Mouse (Mus musculus) myocyte (in vitro differentiated cells): ENCODE measurements around the gene Zfp593.

Experiments
- CEBPB ChIP-seq: IDR thresholded peaks from 2 replicates; pipeline ENCODE4 v1.6.1; 2011; ENCODE audit warnings: mild to moderate bottlenecking, moderate library complexity; ENCODE audit not compliant: poor library complexity, insufficient read depth, severe bottlenecking
- E2F4 ChIP-seq: IDR thresholded peaks from one replicate; pipeline ENCODE4 v1.6.1; 2011; ENCODE audit warnings: mild to moderate bottlenecking, control low read depth, moderate library complexity; ENCODE audit not compliant: insufficient read depth
- MAX ChIP-seq: IDR thresholded peaks from one replicate; pipeline ENCODE4 v1.6.1; 2011; ENCODE audit warnings: low read depth, mild to moderate bottlenecking, control low read depth
- MYOD1 ChIP-seq, 3 experiments: IDR thresholded peaks; one replicate each; pipeline ENCODE4 v1.6.1; 2011; ENCODE audit warnings: control low read depth in 2 of 3, low read depth in 2 of 3, mild to moderate bottlenecking in 2 of 3, moderate library complexity in 1 of 3; ENCODE audit not compliant: insufficient read length in 2 of 3, control insufficient read depth in 1 of 3
- MYOG ChIP-seq, 3 experiments: IDR thresholded peaks; one replicate each; pipeline ENCODE4 v1.6.1; 2011; ENCODE audit warnings: control low read depth in 2 of 3, low read depth in 2 of 3, mild to moderate bottlenecking in 2 of 3; ENCODE audit not compliant: insufficient read length in 2 of 3, control insufficient read depth in 1 of 3, insufficient read depth in 1 of 3
- POLR2A ChIP-seq: IDR thresholded peaks from one replicate; pipeline ENCODE4 v1.6.1; 2011; ENCODE audit warnings: low read depth, mild to moderate bottlenecking, control low read depth, moderate library complexity; ENCODE audit not compliant: insufficient read length
- POLR2AphosphoS2 ChIP-seq: IDR thresholded peaks from one replicate; pipeline ENCODE4 v1.6.1; 2011; ENCODE audit warnings: low read depth, control low read depth; ENCODE audit not compliant: insufficient read length
- REST ChIP-seq: IDR thresholded peaks from one replicate; pipeline ENCODE4 v1.6.1; 2011; ENCODE audit warnings: mild to moderate bottlenecking, control low read depth, moderate library complexity; ENCODE audit not compliant: insufficient read depth, insufficient read length
- SRF ChIP-seq: IDR thresholded peaks from one replicate; pipeline ENCODE4 v1.6.1; 2011; ENCODE audit warnings: low read depth; ENCODE audit not compliant: control insufficient read depth, insufficient read length
- TCF12 ChIP-seq: IDR thresholded peaks from one replicate; pipeline ENCODE4 v1.6.1; 2011; ENCODE audit warnings: mild to moderate bottlenecking, control low read depth; ENCODE audit not compliant: poor library complexity, insufficient read depth, severe bottlenecking
- TCF3 ChIP-seq: IDR thresholded peaks from one replicate; pipeline ENCODE4 v1.6.1; 2011; ENCODE audit warnings: low read depth, control low read depth; ENCODE audit not compliant: insufficient read length
- USF1 ChIP-seq: IDR thresholded peaks from one replicate; pipeline ENCODE4 v1.6.1; 2011; ENCODE audit warnings: low read depth, mild to moderate bottlenecking, control low read depth, moderate library complexity

DNA sequence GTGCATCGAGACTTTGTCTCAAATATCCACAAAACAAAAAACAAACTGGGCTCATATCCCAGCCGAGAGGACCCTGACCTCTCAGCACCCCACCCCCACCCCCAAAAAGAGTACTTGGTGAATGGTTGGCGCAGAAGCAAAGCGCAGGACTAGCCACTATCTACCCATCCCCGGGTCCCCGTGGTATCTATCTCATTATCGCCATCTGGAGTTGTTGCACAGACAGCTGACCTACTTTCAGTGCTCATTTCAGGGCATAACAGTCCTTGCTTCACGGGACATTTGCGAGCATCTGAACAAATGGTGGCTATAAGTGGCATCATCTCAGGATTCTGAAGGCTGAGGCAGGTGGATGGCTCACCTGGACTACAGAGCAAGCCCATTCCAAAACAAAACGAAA is 6.7 kb downstream of the Zfp593 start:
- TF ChIP-seq POLR2A (no peak), MAX (no peak), MYOD1 (IDR thresholded peaks at IDR 0.05; ENCODE audit: control insufficient read depth in 1 of 3, insufficient read length in 2 of 3, low read depth in 2 of 3) (no peak), CEBPB (no peak), MYOG (IDR thresholded peaks at IDR 0.05; ENCODE audit: control insufficient read depth in 1 of 3, insufficient read depth in 1 of 3, insufficient read length in 2 of 3, low read depth in 2 of 3) (no peak), TCF12 (no peak), E2F4 (no peak), USF1 (no peak), POLR2AphosphoS2 (no peak), SRF (no peak), TCF3 (no peak), REST (no peak)
